Mouse (Mus musculus) MEL (cell line): Measurements from ENCODE around the gene Slc41a2.
A peak's percentile ranks its signal among the peaks of the same experiment; 100 is the strongest.

Experiments used
- CTCF ChIP-seq, 3 experiments: IDR thresholded peaks in 2 of 3; conservative IDR thresholded peaks in 1 of 3; 2 replicates each; pipeline ENCODE4 v1.5.1; 2011 to 2012; ENCODE audit warnings: low read length in 3 of 3, low read depth in 2 of 3, mild to moderate bottlenecking in 2 of 3, improper control_type of control experiment in 1 of 3, inconsistent platforms in 1 of 3, mixed read lengths in 1 of 3, moderate library complexity in 1 of 3; ENCODE audit not compliant: control insufficient read depth in 1 of 3, insufficient read depth in 1 of 3, poor library complexity in 1 of 3, severe bottlenecking in 1 of 3
- KAT2A ChIP-seq: conservative IDR thresholded peaks from 2 replicates; pipeline ENCODE4 v1.6.1; 2012; ENCODE audit warnings: low read depth, low read length, improper control_type of control experiment, inconsistent platforms
- TAL1 ChIP-seq: IDR thresholded peaks from 2 replicates; pipeline ENCODE4 v1.6.1; 2012; ENCODE audit warnings: mild to moderate bottlenecking, inconsistent platforms, low read length, moderate library complexity, mixed read lengths
- UBTF ChIP-seq: IDR thresholded peaks from 2 replicates; pipeline ENCODE4 v1.6.1; 2012; ENCODE audit warnings: low read depth, mild to moderate bottlenecking, inconsistent platforms, low read length, improper control_type of control experiment, moderate library complexity, borderline replicate concordance; ENCODE audit not compliant: insufficient read depth

GRCm38 (mm10) chr10:83361643-83362382 is 24.1 kb upstream of the Slc41a2 start:
- TF ChIP-seq KAT2A, result no peak
- TF ChIP-seq CTCF (IDR thresholded peaks at IDR 0.05 in 2 of 3, conservative IDR thresholded peaks at IDR 0.05 in 1 of 3; ENCODE audit: control insufficient read depth in 1 of 3, insufficient read depth in 1 of 3, low read depth in 2 of 3, low read length in 3 of 3, poor library complexity in 1 of 3, severe bottlenecking in 1 of 3), result peak; percentile 21 to 70 (median 66); a peak in 5 of 6 replicates
- no peak for TF ChIP-seq TAL1
- TF ChIP-seq UBTF, result no peak
